Mouse (Mus musculus) embryonic facial prominence, embryonic 11.5 days (tissue): ENCODE results near the gene Sec61b. TPM values are rescaled to one million over a fixed set of nuclear protein-coding genes. Genes with fewer than 3 reads are reported as not detected.

Experiments
- ATAC-seq: fragments of 200-750 bp; cut with Nextera tagmentation; replicated peaks from 2 replicates; pipeline ENCODE4 v1.8.0; 2017; ENCODE audit warnings: low read depth; ENCODE audit not compliant: insufficient number of reproducible peaks, low FRiP score, low TSS enrichment
- DNase-seq: peaks from one replicate; pipeline ENCODE4 v3.0.0-alpha.2; 2015; ENCODE audit warnings: low spot score
- H3K27ac ChIP-seq: fragments of 300-500 bp; sonication (generic); replicated peaks from 2 replicates; pipeline ENCODE4 v1.5.1; 2014; ENCODE audit warnings: mild to moderate bottlenecking, low read depth, low read length, control low read depth
- H3K27me3 ChIP-seq: fragments of 300-500 bp; sonication (generic); 2 replicates; pipeline ENCODE4 v1.6.1; 2014; ENCODE audit warnings: mild to moderate bottlenecking, low read length, moderate library complexity, mixed read lengths; ENCODE audit not compliant: control insufficient read depth, insufficient read depth
- H3K36me3 ChIP-seq: fragments of 300-500 bp; sonication (generic); replicated peaks from 2 replicates; pipeline ENCODE4 v1.6.1; 2014; ENCODE audit warnings: low read depth, mild to moderate bottlenecking, low read length, moderate library complexity, mixed read lengths; ENCODE audit not compliant: control insufficient read depth, insufficient read depth
- H3K4me1 ChIP-seq: fragments of 300-500 bp; sonication (generic); 2 replicates; pipeline ENCODE4 v1.6.1; 2014; ENCODE audit warnings: low read length, mixed read lengths; ENCODE audit not compliant: control insufficient read depth, insufficient read depth
- H3K4me2 ChIP-seq: fragments of 300-500 bp; sonication (generic); 2 replicates; pipeline ENCODE4 v1.6.1; 2014; ENCODE audit warnings: low read depth, mild to moderate bottlenecking, control low read depth, low read length, moderate library complexity
- H3K4me3 ChIP-seq: fragments of 300-500 bp; sonication (generic); 2 replicates; pipeline ENCODE4 v1.5.1; 2014; ENCODE audit warnings: low read depth, low read length, control low read depth
- H3K9ac ChIP-seq: fragments of 300-500 bp; sonication (generic); replicated peaks from 2 replicates; pipeline ENCODE4 v1.6.1; 2014; ENCODE audit warnings: mild to moderate bottlenecking, control low read depth, low read length
- H3K9me3 ChIP-seq: fragments of 300-500 bp; sonication (generic); replicated peaks from 2 replicates; pipeline ENCODE4 v1.6.1; 2016; ENCODE audit warnings: mild to moderate bottlenecking, low read length, inconsistent platforms, mixed read lengths; ENCODE audit not compliant: control insufficient read depth
- WGBS: fragments of 180-500 bp; shearing (Covaris S2); extraction: QIAGEN DNeasy Blood & Tissue Kit; methylation state at CpG from one replicate; pipeline ENCODE4 v1.1.7; 2014; 5-methylcytosine and 5-hydroxymethylcytosine counted together
- polyA plus RNA-seq: library from polyadenylated mRNA; unstranded; fragments of >200 nt; fragmentation: Nextera tagmentation; extraction: Ambion mirVana; gene quantifications from 2 replicates; pipeline ENCODE4 v1.2.1, GENCODE M21; 2014

Gene Sec61b
- polyA plus RNA-seq, 1 experiment from 2014 or later = 391 TPM

DNA sequence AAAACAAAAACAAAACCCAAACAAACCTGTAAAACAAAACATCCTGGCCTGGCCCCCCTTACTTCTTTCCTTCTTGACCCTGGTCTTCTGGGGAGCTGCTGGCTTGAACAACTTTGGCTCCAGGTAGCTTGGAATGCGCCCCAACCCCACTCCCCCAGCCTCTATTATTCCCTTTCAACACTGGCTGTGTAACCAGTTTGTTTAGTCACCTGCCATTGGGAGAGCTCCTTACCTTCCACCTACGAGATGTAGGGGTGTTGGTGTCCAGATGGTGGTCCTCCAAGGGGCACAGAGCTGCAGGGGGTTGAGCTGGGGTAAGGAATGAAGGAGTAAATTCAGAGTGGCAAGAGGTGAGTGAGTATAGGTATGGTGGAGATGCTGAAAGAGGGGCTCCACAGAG lies 7.3 kb upstream of the Sec61b start:
- whole genome bisulfite sequencing = 83% methylated on average over 2 of the region's 2 CpGs

DNA sequence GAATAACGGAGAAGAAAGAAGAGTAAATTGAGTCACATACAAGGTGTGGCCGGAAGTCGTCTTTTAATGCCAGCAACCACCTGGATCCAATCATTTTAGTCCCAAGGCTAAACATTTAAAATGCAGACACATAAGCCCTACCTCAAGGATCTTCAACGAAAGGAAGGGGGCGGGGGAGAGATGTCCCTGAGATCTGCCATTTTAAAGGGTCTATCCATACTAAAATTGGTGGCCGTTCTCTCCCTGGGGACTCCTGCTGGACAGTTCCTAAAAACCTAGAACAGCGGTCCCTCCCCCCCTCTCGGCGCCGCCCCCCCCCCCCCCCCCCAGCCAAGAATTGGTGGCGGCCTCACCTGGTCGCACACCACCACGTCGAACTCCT lies 881 bp upstream of the Sec61b start:
- H3K27ac ChIP-seq = peak overlapping the region; percentile 86
- ATAC-seq (no peak), DNase-seq (peak; percentile 50)
- H3K4me3 ChIP-seq = peak overlapping the region; percentile 72
- 1% methylated on average over 10 of the region's 14 CpGs for WGBS
- no peaks in the 10 kb centered on the region; the same call in 1 of the 2 replicates for H3K4me1 ChIP-seq
- peaks cover 18% of the 10 kb centered on the region for H3K36me3 ChIP-seq
- no peaks in the 10 kb centered on the region for H3K9me3 ChIP-seq
- no peaks in the 10 kb centered on the region for H3K27me3 ChIP-seq
- H3K4me2 ChIP-seq = peak overlapping the region; percentile 47
- H3K9ac ChIP-seq = peak overlapping the region; percentile 82

More for the DNA sequence above, 7.3 kb upstream of the Sec61b start:
- Histone ChIP-seq H3K9ac (no peak overlapping the region), H3K9me3 (no peaks in the 10 kb centered on the region), H3K4me2 (no peak overlapping the region), H3K4me1 (no peaks in the 10 kb centered on the region), H3K4me3 (no peak overlapping the region), H3K36me3 (peaks cover 22% of the 10 kb centered on the region), H3K27ac (no peak overlapping the region), H3K27me3 (no peaks in the 10 kb centered on the region)
- DNase-seq (no peak), ATAC-seq (no peak)

DNA sequence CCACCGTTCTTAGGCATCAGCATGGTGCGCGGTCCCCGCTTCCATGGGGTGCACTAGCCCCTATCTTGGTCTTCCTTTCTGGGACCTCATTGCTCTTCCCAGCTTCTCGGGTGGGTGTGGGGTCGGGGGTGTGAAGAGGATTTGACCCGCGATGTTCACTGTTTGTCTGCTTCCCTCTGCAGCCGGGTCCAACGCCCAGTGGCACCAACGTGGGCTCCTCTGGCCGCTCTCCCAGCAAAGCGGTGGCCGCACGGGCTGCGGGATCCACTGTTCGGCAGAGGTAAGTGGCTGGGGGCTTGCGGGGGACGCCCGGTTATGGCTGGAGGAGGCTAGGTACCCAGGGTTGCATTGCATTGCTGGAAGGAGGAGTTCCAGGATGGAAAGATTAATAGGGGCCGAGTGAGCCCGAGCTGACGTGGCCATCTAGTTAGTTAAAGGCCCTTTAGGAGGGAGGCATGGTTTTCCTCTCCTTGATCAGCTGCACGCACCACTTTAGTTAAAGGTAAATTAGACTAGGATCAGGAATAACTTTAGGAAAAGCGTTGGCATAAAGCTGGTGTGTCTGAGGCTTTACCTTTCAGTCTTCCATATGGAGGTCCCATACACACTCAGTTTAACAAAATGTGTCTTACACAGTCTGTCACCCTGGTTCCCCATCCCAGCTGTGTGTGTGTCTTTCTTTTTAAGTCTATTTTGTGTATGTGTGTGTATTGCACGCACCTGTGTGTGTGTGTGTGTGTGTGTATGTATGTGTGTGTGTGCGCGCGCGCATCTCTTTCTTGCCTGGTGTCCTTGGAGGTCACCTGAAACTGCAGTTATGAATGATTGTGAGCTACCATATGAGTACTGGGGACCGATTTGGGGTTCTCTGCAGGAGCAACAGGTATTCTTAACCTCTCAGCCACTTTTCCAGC lies 529 bp downstream of the Sec61b start:
- H3K9ac ChIP-seq = peak overlapping the region; percentile 82
- H3K9me3 ChIP-seq = no peaks in the 10 kb centered on the region
- peak overlapping the region; percentile 72 for H3K4me3 ChIP-seq
- peak; percentile 19; the same call in 1 of the 2 replicates for ATAC-seq
- no peaks in the 10 kb centered on the region for H3K27me3 ChIP-seq
- H3K36me3 ChIP-seq = peaks cover 13% of the 10 kb centered on the region
- H3K4me1 ChIP-seq = no peaks in the 10 kb centered on the region; the same call in 1 of the 2 replicates
- peak overlapping the region; percentile 15 for H3K27ac ChIP-seq
- H3K4me2 ChIP-seq = peak overlapping the region; percentile 53
- DNase-seq = no peak
- WGBS = 15% methylated on average over 31 of the region's 31 CpGs

DNA sequence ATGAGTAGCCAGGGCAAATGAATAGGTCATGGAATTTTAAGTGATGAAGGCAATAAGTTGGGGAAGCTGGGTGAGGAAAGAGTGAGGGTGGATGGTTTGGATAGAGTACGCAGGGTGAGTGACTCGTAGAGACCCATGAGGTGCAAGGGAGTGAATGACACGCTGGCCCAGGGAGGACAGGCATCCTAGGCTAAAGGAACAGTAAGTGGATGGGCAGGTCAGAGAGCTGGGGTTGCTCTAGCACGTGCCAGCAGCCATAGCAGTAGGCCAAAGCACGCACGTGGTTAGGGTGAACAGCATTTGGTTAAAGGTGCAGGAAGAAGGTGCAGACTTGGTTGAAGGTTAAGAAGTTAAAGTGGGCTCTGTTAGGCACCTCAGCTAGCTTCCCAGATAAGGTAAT lies 3.1 kb downstream of the Sec61b start:
- Histone ChIP-seq H3K4me2 (no peak overlapping the region), H3K4me1 (no peaks in the 10 kb centered on the region; the same call in 1 of the 2 replicates), H3K9me3 (no peaks in the 10 kb centered on the region), H3K4me3 (no peak overlapping the region), H3K36me3 (peaks cover 3% of the 10 kb centered on the region; the same call in 1 of the 2 replicates), H3K9ac (no peak overlapping the region), H3K27ac (no peak overlapping the region), H3K27me3 (no peaks in the 10 kb centered on the region)
- ATAC-seq = no peak
- 89% methylated on average over 6 of the region's 6 CpGs for whole genome bisulfite sequencing
- DNase-seq = no peak

DNA sequence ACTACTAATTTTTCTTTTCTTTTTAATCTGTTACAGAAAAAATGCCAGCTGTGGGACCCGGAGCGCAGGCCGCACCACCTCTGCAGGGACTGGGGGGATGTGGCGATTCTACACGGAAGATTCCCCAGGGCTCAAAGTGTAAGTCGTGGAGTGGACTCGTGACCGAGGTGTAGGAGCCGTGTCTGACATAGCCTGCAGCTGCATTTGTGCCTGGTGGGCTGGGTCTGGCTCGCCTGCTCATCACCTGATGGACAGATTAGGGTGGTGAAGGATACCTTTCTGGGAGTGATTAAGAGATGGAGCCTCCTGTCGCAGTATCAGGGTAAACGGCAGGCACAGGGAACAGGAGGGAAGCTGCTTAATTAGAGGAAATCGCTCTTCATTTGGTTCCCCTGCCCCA lies 5.6 kb downstream of the Sec61b start:
- Histone ChIP-seq H3K4me1 (no peaks in the 10 kb centered on the region), H3K9me3 (no peaks in the 10 kb centered on the region), H3K27ac (no peak overlapping the region), H3K36me3 (peaks cover 3% of the 10 kb centered on the region; the same call in 1 of the 2 replicates), H3K4me3 (no peak overlapping the region), H3K4me2 (no peak overlapping the region), H3K27me3 (no peaks in the 10 kb centered on the region), H3K9ac (no peak overlapping the region)
- no peak for ATAC-seq
- 88% methylated on average over 13 of the region's 13 CpGs for WGBS
- DNase-seq = no peak

DNA sequence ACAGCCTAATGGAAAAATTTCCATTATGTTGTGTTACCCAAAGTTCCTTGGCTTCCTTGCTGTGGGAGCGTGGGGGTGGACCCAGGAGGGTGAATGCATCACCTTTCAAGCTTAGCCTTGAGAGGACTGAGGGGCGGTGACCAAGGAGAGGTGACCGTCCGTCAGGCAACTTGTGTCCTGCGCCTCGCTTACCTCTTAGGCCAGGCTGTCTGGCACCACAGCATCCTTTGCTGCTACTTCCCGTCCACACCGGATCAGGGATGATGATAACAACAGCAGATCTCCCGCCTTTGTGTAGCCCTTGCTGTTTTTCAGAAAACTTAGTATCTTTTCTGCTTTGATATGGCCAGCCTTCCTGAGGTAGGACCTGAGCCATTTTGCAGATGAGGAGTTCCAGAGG lies 6.1 kb downstream of the Sec61b start:
- no peak overlapping the region for H3K27ac ChIP-seq
- ATAC-seq = no peak
- H3K36me3 ChIP-seq = peaks cover 3% of the 10 kb centered on the region; the same call in 1 of the 2 replicates

DNA sequence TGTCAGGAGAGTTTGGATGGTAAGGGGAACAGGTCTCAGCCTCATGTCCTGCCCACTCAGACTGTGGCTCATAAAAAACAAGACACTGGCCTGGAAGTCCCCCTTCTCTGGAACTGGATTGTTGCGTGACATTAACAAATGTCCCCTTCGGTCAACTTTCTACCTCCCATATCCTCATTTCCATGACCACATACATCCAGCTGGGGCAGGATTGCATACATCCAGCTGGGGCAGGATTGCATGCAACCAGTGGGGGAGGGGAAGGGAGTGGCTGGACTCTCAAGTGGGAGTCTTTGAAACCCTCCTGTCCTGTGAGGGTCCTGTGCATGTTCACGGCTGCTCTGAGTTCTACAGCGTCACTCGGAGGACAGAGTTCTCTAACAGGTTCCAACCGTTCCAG lies 16.8 kb downstream of the Sec61b start:
- no peak overlapping the region for H3K4me3 ChIP-seq
- no peaks in the 10 kb centered on the region for H3K4me1 ChIP-seq
- WGBS = 90% methylated on average over 6 of the region's 6 CpGs
- no peak overlapping the region for H3K4me2 ChIP-seq
- H3K27ac ChIP-seq = no peak overlapping the region
- no peak for DNase-seq
- no peak overlapping the region for H3K9ac ChIP-seq
- H3K36me3 ChIP-seq = no peaks in the 10 kb centered on the region
- H3K9me3 ChIP-seq = no peaks in the 10 kb centered on the region
- ATAC-seq = no peak
- no peaks in the 10 kb centered on the region for H3K27me3 ChIP-seq

More for the DNA sequence above, 6.1 kb downstream of the Sec61b start:
- Histone ChIP-seq H3K4me2 (no peak overlapping the region), H3K4me3 (no peak overlapping the region), H3K9ac (no peak overlapping the region), H3K9me3 (no peaks in the 10 kb centered on the region), H3K4me1 (no peaks in the 10 kb centered on the region), H3K27me3 (no peaks in the 10 kb centered on the region)
- 96% methylated on average over 9 of the region's 9 CpGs for WGBS
- DNase-seq = no peak
